Mouse (Mus musculus): ENCODE results near the gene Ccdc149. TPM values are rescaled to one million over a fixed set of nuclear protein-coding genes. Genes with fewer than 3 reads are reported as not detected.

Gene Ccdc149
- total RNA-seq, 2 experiments from 2014 or later: 0.26 to 2.5 TPM

- ATAC-seq (replicated peaks; ENCODE audit: low FRiP score, poor library complexity, severe bottlenecking): no peak
Observed at GRCm38 (mm10) chr5:52388092-52388749, 83.1 kb downstream of the Ccdc149 start.

- ATAC-seq (replicated peaks; ENCODE audit: low FRiP score, poor library complexity, severe bottlenecking): no peak
Observed at GRCm38 (mm10) chr5:52386016-52386415, 85.3 kb downstream of the Ccdc149 start.

GRCm38 (mm10) chr5:52383748-52384147 is 87.6 kb downstream of the Ccdc149 start:
- no peak for ATAC-seq (replicated peaks; ENCODE audit: low FRiP score, poor library complexity, severe bottlenecking)

GRCm38 (mm10) chr5:52382837-52383236 is 88.5 kb downstream of the Ccdc149 start:
- no peak for ATAC-seq (replicated peaks; ENCODE audit: low FRiP score, poor library complexity, severe bottlenecking)

GRCm38 (mm10) chr5:52375847-52376246 is 95.5 kb downstream of the Ccdc149 start:
- ATAC-seq (replicated peaks; ENCODE audit: low FRiP score, poor library complexity, severe bottlenecking): no peak

- ATAC-seq (replicated peaks; ENCODE audit: low FRiP score, poor library complexity, severe bottlenecking): no peak
Observed at GRCm38 (mm10) chr5:52370901-52371300, 100.4 kb downstream of the Ccdc149 start.

GRCm38 (mm10) chr5:52367866-52368840 is 103.2 kb downstream of the Ccdc149 start:
- ATAC-seq (replicated peaks; ENCODE audit: low FRiP score, poor library complexity, severe bottlenecking): no peak

- ATAC-seq (replicated peaks; ENCODE audit: low FRiP score, poor library complexity, severe bottlenecking): no peak
Observed at GRCm38 (mm10) chr5:52366661-52367060, 104.7 kb downstream of the Ccdc149 start.

- no peak for ATAC-seq (replicated peaks; ENCODE audit: low FRiP score, poor library complexity, severe bottlenecking)
Observed at GRCm38 (mm10) chr5:52365930-52366329, 105.4 kb downstream of the Ccdc149 start.

- no peak for ATAC-seq (replicated peaks; ENCODE audit: low FRiP score, poor library complexity, severe bottlenecking)
Observed at GRCm38 (mm10) chr5:52364521-52364920, 106.8 kb downstream of the Ccdc149 start.

- no peak for ATAC-seq (replicated peaks; ENCODE audit: low FRiP score, poor library complexity, severe bottlenecking)
Observed at GRCm38 (mm10) chr5:52363468-52364150, 107.7 kb downstream of the Ccdc149 start, which contains the start of gene Sod3. Gene Sod3 (plus strand): TSS chr5:52363791.

GRCm38 (mm10) chr5:52362776-52363467 is 108.4 kb downstream of the Ccdc149 start:
- ATAC-seq (replicated peaks; ENCODE audit: low FRiP score, poor library complexity, severe bottlenecking): no peak

- ATAC-seq (replicated peaks; ENCODE audit: low FRiP score, poor library complexity, severe bottlenecking): no peak
Observed at GRCm38 (mm10) chr5:52360286-52361049, 110.9 kb downstream of the Ccdc149 start.

- no peak for ATAC-seq (replicated peaks; ENCODE audit: low FRiP score, poor library complexity, severe bottlenecking)
Observed at GRCm38 (mm10) chr5:52358120-52358519, 113.2 kb downstream of the Ccdc149 start.

- ATAC-seq (replicated peaks; ENCODE audit: low FRiP score, poor library complexity, severe bottlenecking): no peak
Observed at GRCm38 (mm10) chr5:52357175-52357754, 114.1 kb downstream of the Ccdc149 start.

- ATAC-seq (replicated peaks; ENCODE audit: low FRiP score, poor library complexity, severe bottlenecking): no peak
Observed at GRCm38 (mm10) chr5:52355612-52356011, 115.7 kb downstream of the Ccdc149 start.

GRCm38 (mm10) chr5:52354441-52354840 is 116.9 kb downstream of the Ccdc149 start:
- no peak for ATAC-seq (replicated peaks; ENCODE audit: low FRiP score, poor library complexity, severe bottlenecking)

- ATAC-seq (replicated peaks; ENCODE audit: low FRiP score, poor library complexity, severe bottlenecking): no peak
Observed at GRCm38 (mm10) chr5:52352730-52353129, 118.6 kb downstream of the Ccdc149 start.

GRCm38 (mm10) chr5:52351561-52351960 is 119.8 kb downstream of the Ccdc149 start:
- no peak for ATAC-seq (replicated peaks; ENCODE audit: low FRiP score, poor library complexity, severe bottlenecking)

All from erythroblast, adult 5-6 weeks (primary cell).